Mouse (Mus musculus) stomach, postnatal 0 days (tissue): Measurements from ENCODE around the gene Arpc5l.

ENCODE experiments used
- CTCF ChIP-seq: IDR thresholded peaks from 2 replicates; pipeline ENCODE4 v1.5.1; 2016; ENCODE audit warnings: antibody characterized with exemption, low read depth, mild to moderate bottlenecking, moderate library complexity
- EP300 ChIP-seq: optimal IDR thresholded peaks from 2 replicates; pipeline ENCODE3; 2016; ENCODE audit warnings: antibody characterized with exemption

GRCm38 (mm10) chr2:39016581-39016980 lies 11.4 kb downstream of the Arpc5l start:
- no peak for TF ChIP-seq CTCF
- no peak for TF ChIP-seq EP300
